ENCODE assay signal across 29 mouse cellular contexts in genomic region chr1:151128955-151129354, GRCm38 (mm10). TPM values are rescaled to one million over a fixed set of nuclear protein-coding genes. Genes with fewer than 3 reads are reported as not detected.
DNase-seq lines count a peak whose midpoint lies in the region; ATAC-seq and TF ChIP-seq lines count a peak whose summit lies in the region.
"Had no signal": no experiment of that assay in that cellular context is flagged by ENCODE, and none has a peak within 500 bp of the region (broad histone marks: within the 10 kb centered on the region; RNA-seq: fewer than 3 reads in every experiment).

No protein-coding gene starts in this region.

- no peak overlapping the region for H3K9ac ChIP-seq in heart, adult 2 months (ENCODE audit: low read depth, low read length)
- H3K9ac ChIP-seq in intestine, embryonic 14.5 days (ENCODE audit: low read length): no peak overlapping the region
- no peak overlapping the region for H3K9ac ChIP-seq in intestine, postnatal 0 days (ENCODE audit: low read depth, low read length)
- H3K9ac ChIP-seq in liver, postnatal 0 days (replicated peaks): no peak overlapping the region
- H3K9ac ChIP-seq in forebrain, embryonic 15.5 days (replicated peaks): no peak overlapping the region
- H3K9ac ChIP-seq: forebrain, embryonic 12.5 days; hindbrain, embryonic 14.5 days; limb, embryonic 15.5 days; neural tube, embryonic 15.5 days had no signal

- TF ChIP-seq EP300 in heart, adult 2 months (IDR thresholded peaks at IDR 0.05; ENCODE audit: insufficient read depth, low read depth, low read length): no peak
- peak; percentile 60; the same call in 1 of the 2 replicates for TF ChIP-seq EP300 in liver, postnatal 0 days (IDR thresholded peaks at IDR 0.05; ENCODE audit: low read depth)

- intact Hi-C loops in heart, adult 2 months (cut with DNase I): loop anchor here (1.0 to 5.0 kb wide), 3 partner anchors 41 to 213 kb away; partner anchors contain the start of gene Ivns1abp
- intact Hi-C loops in heart, postnatal 25 days (cut with DNase I): no loop called here

- H3K9me3 ChIP-seq in intestine, embryonic 14.5 days (ENCODE audit: control insufficient read depth, low read length): no peaks in the 10 kb centered on the region
- H3K9me3 ChIP-seq in intestine, postnatal 0 days (ENCODE audit: control insufficient read depth): no peaks in the 10 kb centered on the region
- no peaks in the 10 kb centered on the region for H3K9me3 ChIP-seq in limb, embryonic 10.5 days (replicated peaks)
- no peaks in the 10 kb centered on the region for H3K9me3 ChIP-seq in liver, postnatal 0 days (ENCODE audit: low read length)
- no peaks in the 10 kb centered on the region for H3K9me3 ChIP-seq in forebrain, embryonic 15.5 days
- H3K9me3 ChIP-seq: embryonic facial prominence, embryonic 10.5 days; forebrain, embryonic 12.5 days; limb, embryonic 15.5 days; neural tube, embryonic 15.5 days had no signal

- H3K27me3 ChIP-seq in heart, adult 2 months (ENCODE audit: control insufficient read depth, insufficient read depth, low read length): no peaks in the 10 kb centered on the region
- no peaks in the 10 kb centered on the region for H3K27me3 ChIP-seq in intestine, embryonic 14.5 days (replicated peaks; ENCODE audit: control insufficient read depth, insufficient read depth, low read length)
- H3K27me3 ChIP-seq in intestine, postnatal 0 days (replicated peaks; ENCODE audit: control insufficient read depth, insufficient read depth, low read length): no peaks in the 10 kb centered on the region
- H3K27me3 ChIP-seq in limb, embryonic 10.5 days (ENCODE audit: low read depth, poor library complexity, severe bottlenecking): no peaks in the 10 kb centered on the region
- H3K27me3 ChIP-seq in liver, postnatal 0 days (ENCODE audit: insufficient read depth, low read length): no peaks in the 10 kb centered on the region
- H3K27me3 ChIP-seq in forebrain, embryonic 15.5 days: no peaks in the 10 kb centered on the region
- H3K27me3 ChIP-seq: forebrain, embryonic 12.5 days; limb, embryonic 15.5 days; megakaryocyte, embryonic 14.5 days; neural tube, embryonic 15.5 days had no signal

- peaks cover 6% of the 10 kb centered on the region for H3K36me3 ChIP-seq in heart, adult 2 months (ENCODE audit: control insufficient read depth, insufficient read depth, low read length)
- H3K36me3 ChIP-seq in intestine, embryonic 14.5 days (ENCODE audit: control insufficient read depth, insufficient read depth, low read length): no peaks in the 10 kb centered on the region
- H3K36me3 ChIP-seq in intestine, postnatal 0 days (ENCODE audit: control insufficient read depth, insufficient read depth): no peaks in the 10 kb centered on the region
- no peaks in the 10 kb centered on the region for H3K36me3 ChIP-seq in limb, embryonic 10.5 days
- no peaks in the 10 kb centered on the region for H3K36me3 ChIP-seq in liver, postnatal 0 days (replicated peaks; ENCODE audit: insufficient read depth, low read length)
- no peaks in the 10 kb centered on the region for H3K36me3 ChIP-seq in forebrain, embryonic 15.5 days
- H3K36me3 ChIP-seq: embryonic facial prominence, embryonic 10.5 days; forebrain, embryonic 12.5 days; limb, embryonic 15.5 days; neural tube, embryonic 15.5 days had no signal

- TF ChIP-seq POLR2A in heart, adult 2 months (IDR thresholded peaks at IDR 0.05; ENCODE audit: insufficient read depth, low read depth, low read length): no peak

- no peak for ATAC-seq in intestine, embryonic 14.5 days (replicated peaks; ENCODE audit: low FRiP score, low TSS enrichment, low read depth)
- ATAC-seq in intestine, postnatal 0 days: no peak
- ATAC-seq in liver, postnatal 0 days: no peak
- no peak for ATAC-seq in forebrain, embryonic 15.5 days (replicated peaks)
- ATAC-seq: CD4-positive, CD25-positive, alpha-beta regulatory T cell, adult 4 months; midbrain, embryonic 16.5 days had no signal

- no peak overlapping the region for H3K4me3 ChIP-seq in heart, adult 2 months
- H3K4me3 ChIP-seq in intestine, embryonic 14.5 days (ENCODE audit: low read depth, low read length): no peak overlapping the region
- no peak overlapping the region for H3K4me3 ChIP-seq in intestine, postnatal 0 days (ENCODE audit: low read depth, low read length)
- no peak overlapping the region for H3K4me3 ChIP-seq in limb, embryonic 10.5 days
- H3K4me3 ChIP-seq in liver, postnatal 0 days (ENCODE audit: low read depth, low read length): no peak overlapping the region
- no peak overlapping the region for H3K4me3 ChIP-seq in forebrain, embryonic 15.5 days
- H3K4me3 ChIP-seq: embryonic facial prominence, embryonic 10.5 days; forebrain, embryonic 12.5 days; layer of hippocampus, adult 2 months; limb, embryonic 15.5 days; megakaryocyte, embryonic 14.5 days; neural tube, embryonic 15.5 days had no signal

- H3K4me1 ChIP-seq in heart, adult 2 months (ENCODE audit: control insufficient read depth, insufficient read depth, low read length): peaks cover 6% of the 10 kb centered on the region
- 0 out of 2 replicates have a peak, but pooled peaks cover 4% of the 10 kb centered on the region for H3K4me1 ChIP-seq in intestine, embryonic 14.5 days (replicated peaks; ENCODE audit: control insufficient read depth, insufficient read depth, low read length)
- H3K4me1 ChIP-seq in intestine, postnatal 0 days (replicated peaks; ENCODE audit: control insufficient read depth, insufficient read depth, low read length): no peaks in the 10 kb centered on the region
- no peaks in the 10 kb centered on the region for H3K4me1 ChIP-seq in limb, embryonic 10.5 days
- peaks cover 35% of the 10 kb centered on the region for H3K4me1 ChIP-seq in liver, postnatal 0 days (ENCODE audit: insufficient read depth)
- H3K4me1 ChIP-seq in forebrain, embryonic 15.5 days: no peaks in the 10 kb centered on the region
- H3K4me1 ChIP-seq: embryonic facial prominence, embryonic 10.5 days; forebrain, embryonic 12.5 days; limb, embryonic 15.5 days; megakaryocyte, embryonic 14.5 days; neural tube, embryonic 15.5 days had no signal

- peak overlapping the region; percentile 82 for H3K27ac ChIP-seq in heart, adult 2 months
- H3K27ac ChIP-seq in intestine, embryonic 14.5 days (ENCODE audit: low read depth): no peak overlapping the region
- H3K27ac ChIP-seq in intestine, postnatal 0 days (ENCODE audit: low read depth, low read length): no peak overlapping the region
- no peak overlapping the region for H3K27ac ChIP-seq in limb, embryonic 10.5 days
- peak overlapping the region; percentile 60 for H3K27ac ChIP-seq in liver, postnatal 0 days (ENCODE audit: low read depth)
- no peak overlapping the region for H3K27ac ChIP-seq in forebrain, embryonic 15.5 days (replicated peaks)
- H3K27ac ChIP-seq: embryonic facial prominence, embryonic 10.5 days; forebrain, embryonic 12.5 days; hindbrain, embryonic 14.5 days; layer of hippocampus, adult 2 months; limb, embryonic 15.5 days; neural tube, embryonic 15.5 days had no signal

- H3K4me2 ChIP-seq in intestine, embryonic 14.5 days (ENCODE audit: low read length): no peak overlapping the region
- no peak overlapping the region for H3K4me2 ChIP-seq in intestine, postnatal 0 days (replicated peaks; ENCODE audit: low read depth)
- no peak overlapping the region for H3K4me2 ChIP-seq in liver, postnatal 0 days (ENCODE audit: low read depth, low read length)
- no peak overlapping the region for H3K4me2 ChIP-seq in forebrain, embryonic 15.5 days (replicated peaks)
- H3K4me2 ChIP-seq: forebrain, embryonic 12.5 days; hindbrain, embryonic 14.5 days; limb, embryonic 15.5 days; neural tube, embryonic 15.5 days had no signal

- H3K79me2 ChIP-seq in heart, adult 2 months (replicated peaks; ENCODE audit: control insufficient read depth, insufficient read depth, low read length): no peaks in the 10 kb centered on the region

- TF ChIP-seq CTCF in heart, adult 2 months (IDR thresholded peaks at IDR 0.05): no peak
- no peak for TF ChIP-seq CTCF in intestine, postnatal 0 days (IDR thresholded peaks at IDR 0.05; ENCODE audit: low read depth)
- TF ChIP-seq CTCF in liver, postnatal 0 days (IDR thresholded peaks at IDR 0.05; ENCODE audit: low read depth): no peak

- DNase-seq in heart, adult 2 months: no peak
- DNase-seq in heart, postnatal 25 days (ENCODE audit: low spot score): no peak
- DNase-seq in intestine, embryonic 14.5 days (ENCODE audit: low spot score): peak; percentile 15
- peak; percentile 17 for DNase-seq in limb, embryonic 10.5 days (ENCODE audit: low spot score)
- no peak for DNase-seq in liver, postnatal 0 days
- no peak for DNase-seq in cerebellum, adult 9-11 months
- DNase-seq: cerebellum, adult 2 months; kidney, adult 18-20 months; kidney, postnatal 10 days; layer of hippocampus, postnatal 36 days; lung, postnatal 14 days; right cerebral cortex, postnatal 25 days; thymus, adult 18-20 months had no signal

RNA-seq across cellular contexts. Expression of gene Gm47985, which starts 53.4 kb away (rescaled TPM):
- under 1 TPM; 0.29 to 0.80 TPM for total RNA-seq in heart, adult 2 months (2021)
- polyA plus RNA-seq in heart, adult 2 months (2012; rRNA removed): 1.1 and 3.2 TPM in 2 replicates
- 1 to 10 TPM in 1 of 2 experiments, under 1 TPM in 1; 0.26 to 1.1 TPM for total RNA-seq in heart, postnatal 25 days (2021)
- polyA plus RNA-seq in intestine, embryonic 14.5 days (2014; fragmentation: Nextera tagmentation; extraction: Ambion mirVana): 0.16 TPM in 1 of 2 replicates, not detected in the other
- 0.08 TPM in 1 of 2 replicates, not detected in the other for polyA plus RNA-seq in intestine, postnatal 0 days (2015; fragmentation: Nextera tagmentation; extraction: Ambion mirVana)
- 0.28 and 0.44 TPM in 2 replicates for polyA plus RNA-seq in limb, embryonic 10.5 days (2016; fragmentation: Nextera tagmentation; extraction: Ambion mirVana)
- 0.60 and 0.67 TPM in 2 replicates for polyA plus RNA-seq in liver, postnatal 0 days (2015; fragmentation: Nextera tagmentation; extraction: Ambion mirVana)
- not detected in 2 replicates for polyA plus RNA-seq in forebrain, embryonic 15.5 days (2015; fragmentation: Nextera tagmentation; extraction: Ambion mirVana)
- total RNA-seq: ES-E14; granulocyte monocyte progenitor cell, adult 5-6 weeks; layer of hippocampus, adult 2 months; layer of hippocampus, postnatal 36 days; left cerebral cortex, postnatal 14 days had no signal
- polyA plus RNA-seq: CD4-positive, CD25-positive, alpha-beta regulatory T cell, adult 4 months; cerebellum, adult 2 months; frontal cortex, adult 2 months; limb, embryonic 15.5 days; midbrain, embryonic 16.5 days; neural tube, embryonic 15.5 days; stomach, embryonic 14.5 days had no signal

Comparison
In these comparisons a context has a peak if more than half of its experiments do, and no peak if none do; other contexts are left out.
1. DNase-seq: peak in intestine, embryonic 14.5 days (single experiment) and limb, embryonic 10.5 days (single experiment); none in heart, adult 2 months (0 of 2), heart, postnatal 25 days (single experiment), liver, postnatal 0 days (single experiment) and cerebellum, adult 9-11 months (single experiment).
2. H3K27ac ChIP-seq: peak in heart, adult 2 months (single experiment) and liver, postnatal 0 days (single experiment); none in intestine, embryonic 14.5 days (single experiment), intestine, postnatal 0 days (single experiment), limb, embryonic 10.5 days (single experiment) and forebrain, embryonic 15.5 days (single experiment).